Mouse (Mus musculus): ENCODE results near the gene Mrps15. TPM values are rescaled to one million over a fixed set of nuclear protein-coding genes. Genes with fewer than 3 reads are reported as not detected.

Mrps15 gene
- polyA plus RNA-seq (2014; fragmentation: Nextera tagmentation; extraction: Ambion mirVana): 156 and 160 TPM in 2 replicates

DNA sequence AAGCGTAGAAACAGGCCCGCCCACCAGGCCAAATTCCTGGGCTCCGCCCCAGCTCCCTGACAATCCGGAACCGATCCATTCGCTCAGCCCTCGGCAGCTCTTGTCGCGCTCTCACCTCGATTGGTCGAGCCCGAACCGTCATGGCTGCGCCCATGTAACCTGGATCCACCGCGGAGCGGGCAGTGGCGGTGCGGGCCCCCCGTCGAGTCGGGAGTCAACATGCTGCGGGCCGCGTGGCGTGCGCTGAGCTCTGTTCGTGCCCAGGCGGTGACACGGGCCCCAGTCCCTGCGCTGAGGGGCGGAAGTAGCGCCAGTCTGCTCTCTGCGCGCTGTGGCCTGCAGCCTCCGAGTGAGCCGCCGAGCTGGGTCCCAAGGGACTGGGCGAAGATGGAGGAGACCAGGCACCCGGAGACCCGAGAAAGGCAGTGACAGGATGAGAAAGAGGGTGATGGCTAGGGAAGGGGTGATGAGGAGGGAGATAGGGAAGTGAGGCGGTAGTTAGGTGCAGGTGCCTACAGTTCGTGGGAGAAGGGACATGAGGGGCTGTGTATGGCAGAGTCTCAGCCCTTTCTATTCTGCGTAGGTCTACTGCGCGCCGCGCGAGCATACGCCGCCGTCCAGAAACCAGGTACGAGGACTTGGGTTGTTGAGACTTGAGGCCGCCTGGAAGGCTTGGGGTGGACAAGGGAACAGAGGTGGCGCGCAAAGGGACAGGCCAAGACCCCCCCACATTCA, at the start of gene Mrps15:
Gene Mrps15, plus strand, starts transcription at position 75 of the 735 bp plus-strand sequence.
- ATAC-seq (ENCODE audit: insufficient number of reproducible peaks, low FRiP score, low TSS enrichment, low read depth): peak; percentile 85
- under 1% methylated on average over 56 of the region's 56 CpGs for WGBS

GRCm38 (mm10) chr4:125997826-125998225, 48.9 kb upstream of the Mrps15 start:
- Histone ChIP-seq H3K4me1 (ENCODE audit: control insufficient read depth, insufficient read depth, low read length) (no peaks in the 10 kb centered on the region), H3K27ac (replicated peaks; ENCODE audit: low read depth, low read length) (no peak overlapping the region), H3K4me2 (ENCODE audit: low read depth, severe bottlenecking) (no peak overlapping the region), H3K9me3 (ENCODE audit: control insufficient read depth, low read length) (no peaks in the 10 kb centered on the region; the same call in 1 of the 2 replicates), H3K27me3 (ENCODE audit: control insufficient read depth, insufficient read depth, low read length) (no peaks in the 10 kb centered on the region), H3K9ac (ENCODE audit: low read length) (no peak overlapping the region), H3K36me3 (ENCODE audit: control insufficient read depth, insufficient read depth, low read length) (no peaks in the 10 kb centered on the region), H3K4me3 (ENCODE audit: low read depth, low read length) (no peak overlapping the region)
- WGBS: 90% methylated on average over 2 of the region's 2 CpGs
- ATAC-seq (ENCODE audit: insufficient number of reproducible peaks, low FRiP score, low TSS enrichment, low read depth): no peak
- DNase-seq (ENCODE audit: low spot score): no peak

More for the DNA sequence above, at the start of gene Mrps15:
- H3K4me3 ChIP-seq (ENCODE audit: low read depth, low read length): peak within 1 kb of the TSS; percentile 80
- DNase-seq (ENCODE audit: low spot score): peak; percentile 91
- peaks cover 6% of the 10 kb centered on the region; the same call in 1 of the 2 replicates for H3K36me3 ChIP-seq (ENCODE audit: control insufficient read depth, insufficient read depth, low read length)
- H3K4me2 ChIP-seq (ENCODE audit: low read depth, severe bottlenecking): peak within 1 kb of the TSS; percentile 53
- peak within 1 kb of the TSS; percentile 89 for H3K9ac ChIP-seq (ENCODE audit: low read length)
- no peaks in the 10 kb centered on the region for H3K9me3 ChIP-seq (ENCODE audit: control insufficient read depth, low read length)
- 0 out of 2 replicates have a peak, but pooled peaks cover 6% of the 10 kb centered on the region for H3K4me1 ChIP-seq (ENCODE audit: control insufficient read depth, insufficient read depth, low read length)
- no peak within 1 kb of the TSS; the same call in 1 of the 2 replicates for H3K27ac ChIP-seq (replicated peaks; ENCODE audit: low read depth, low read length)
- H3K27me3 ChIP-seq (ENCODE audit: control insufficient read depth, insufficient read depth, low read length): no peaks in the 10 kb centered on the region

DNA sequence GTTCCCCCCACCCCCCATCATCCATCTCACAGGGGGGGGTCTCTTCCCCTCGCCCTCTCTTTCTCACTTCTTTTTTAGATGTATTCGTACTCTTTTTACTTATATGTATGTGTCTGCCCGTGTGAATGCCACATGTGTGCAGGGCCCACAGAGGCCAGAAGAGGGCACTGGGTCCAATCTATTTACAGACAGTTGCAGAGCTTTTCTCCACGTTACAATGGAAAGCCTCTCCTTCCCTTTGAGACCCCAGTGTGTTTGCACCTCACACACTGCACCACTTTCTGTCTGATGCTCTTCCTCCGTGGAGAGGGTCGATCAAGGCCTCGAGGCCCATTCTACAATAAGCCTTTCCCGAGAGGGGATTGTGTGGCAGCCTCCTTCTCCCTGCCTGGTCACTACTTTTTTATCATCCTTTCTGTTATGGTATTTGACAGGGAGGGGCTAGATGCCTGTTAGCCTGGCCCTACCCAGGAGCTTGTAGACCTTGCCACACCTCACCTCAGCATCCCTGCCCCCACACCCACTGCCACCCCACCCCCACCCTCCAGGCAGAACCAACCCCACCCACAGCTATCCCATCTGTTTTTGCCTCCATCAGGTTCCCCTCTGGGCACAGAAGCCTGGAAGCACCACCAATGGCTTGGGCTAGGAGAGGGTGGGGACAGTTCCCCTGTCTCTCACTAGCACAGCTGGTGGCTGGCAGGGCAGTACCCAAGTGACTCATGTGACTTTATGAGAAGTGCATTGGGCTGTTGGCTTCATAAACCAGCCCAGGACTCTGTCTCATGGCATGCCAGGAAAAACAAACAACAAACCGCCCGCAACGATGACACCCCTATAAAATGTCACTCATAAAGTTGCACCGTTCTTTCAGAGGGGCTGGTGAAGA, 45.2 kb upstream of the Mrps15 start:
- no peaks in the 10 kb centered on the region; the same call in 1 of the 2 replicates for H3K9me3 ChIP-seq (ENCODE audit: control insufficient read depth, low read length)
- no peak overlapping the region for H3K4me2 ChIP-seq (ENCODE audit: low read depth, severe bottlenecking)
- H3K36me3 ChIP-seq (ENCODE audit: control insufficient read depth, insufficient read depth, low read length): no peaks in the 10 kb centered on the region
- no peak overlapping the region for H3K4me3 ChIP-seq (ENCODE audit: low read depth, low read length)
- ATAC-seq (ENCODE audit: insufficient number of reproducible peaks, low FRiP score, low TSS enrichment, low read depth) (no peak), DNase-seq (ENCODE audit: low spot score) (no peak)
- 79% methylated on average over 12 of the region's 12 CpGs for WGBS
- no peak overlapping the region for H3K27ac ChIP-seq (replicated peaks; ENCODE audit: low read depth, low read length)
- H3K4me1 ChIP-seq (ENCODE audit: control insufficient read depth, insufficient read depth, low read length): no peaks in the 10 kb centered on the region
- H3K27me3 ChIP-seq (ENCODE audit: control insufficient read depth, insufficient read depth, low read length): no peaks in the 10 kb centered on the region
- H3K9ac ChIP-seq (ENCODE audit: low read length): no peak overlapping the region

- H3K4me3 ChIP-seq (ENCODE audit: low read depth, low read length): no peak overlapping the region
- no peaks in the 10 kb centered on the region for H3K9me3 ChIP-seq (ENCODE audit: control insufficient read depth, low read length)
- no peaks in the 10 kb centered on the region for H3K4me1 ChIP-seq (ENCODE audit: control insufficient read depth, insufficient read depth, low read length)
- 81% methylated on average over 7 of the region's 7 CpGs for WGBS
- H3K9ac ChIP-seq (ENCODE audit: low read length): no peak overlapping the region
- H3K36me3 ChIP-seq (ENCODE audit: control insufficient read depth, insufficient read depth, low read length): no peaks in the 10 kb centered on the region
- H3K27me3 ChIP-seq (ENCODE audit: control insufficient read depth, insufficient read depth, low read length): no peaks in the 10 kb centered on the region
- ATAC-seq (ENCODE audit: insufficient number of reproducible peaks, low FRiP score, low TSS enrichment, low read depth): no peak
- no peak for DNase-seq (ENCODE audit: low spot score)
- no peak overlapping the region for H3K27ac ChIP-seq (replicated peaks; ENCODE audit: low read depth, low read length)
- H3K4me2 ChIP-seq (ENCODE audit: low read depth, severe bottlenecking): no peak overlapping the region
Measured at GRCm38 (mm10) chr4:126017676-126018332, 28.9 kb upstream of the Mrps15 start.

DNA sequence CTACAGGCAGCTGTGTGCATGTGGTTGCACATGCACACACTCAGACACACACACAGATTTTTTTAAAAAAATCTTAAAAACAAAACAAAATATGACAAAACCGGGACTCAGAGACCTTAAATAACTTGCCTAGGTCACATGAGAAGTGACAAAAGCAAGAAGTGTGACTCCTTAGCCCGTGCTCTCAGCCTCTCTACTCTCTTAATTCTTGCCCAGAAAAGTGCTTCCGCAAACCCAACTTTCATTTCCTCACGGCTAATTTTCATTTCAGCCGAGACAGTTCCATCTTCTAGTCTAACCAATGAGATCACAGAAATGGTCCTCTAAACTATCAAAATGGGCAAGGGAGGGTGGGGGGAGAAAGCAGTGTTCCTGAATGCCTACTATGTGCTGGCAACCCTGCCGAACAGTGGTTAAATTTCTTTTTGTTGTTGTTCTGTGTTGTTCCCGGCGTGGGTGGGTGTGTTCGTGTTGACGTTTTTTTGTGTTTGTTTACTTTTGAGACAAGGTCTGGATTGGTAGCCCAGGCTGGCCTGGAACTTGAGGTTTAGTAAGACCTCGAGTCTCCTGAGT, 27.7 kb upstream of the Mrps15 start:
- no peak overlapping the region for H3K4me2 ChIP-seq (ENCODE audit: low read depth, severe bottlenecking)
- H3K27me3 ChIP-seq (ENCODE audit: control insufficient read depth, insufficient read depth, low read length): no peaks in the 10 kb centered on the region
- no peak overlapping the region for H3K27ac ChIP-seq (replicated peaks; ENCODE audit: low read depth, low read length)
- no peak for DNase-seq (ENCODE audit: low spot score)
- no peak for ATAC-seq (ENCODE audit: insufficient number of reproducible peaks, low FRiP score, low TSS enrichment, low read depth)
- no peak overlapping the region for H3K9ac ChIP-seq (ENCODE audit: low read length)
- 79% methylated on average over 11 of the region's 11 CpGs for WGBS
- no peaks in the 10 kb centered on the region for H3K9me3 ChIP-seq (ENCODE audit: control insufficient read depth, low read length)
- no peaks in the 10 kb centered on the region for H3K4me1 ChIP-seq (ENCODE audit: control insufficient read depth, insufficient read depth, low read length)
- H3K4me3 ChIP-seq (ENCODE audit: low read depth, low read length): no peak overlapping the region
- no peaks in the 10 kb centered on the region for H3K36me3 ChIP-seq (ENCODE audit: control insufficient read depth, insufficient read depth, low read length)

- H3K4me2 ChIP-seq (ENCODE audit: low read depth, severe bottlenecking): no peak within 1 kb of the TSS
- no peak within 1 kb of the TSS for H3K9ac ChIP-seq (ENCODE audit: low read length)
- H3K4me3 ChIP-seq (ENCODE audit: low read depth, low read length): no peak within 1 kb of the TSS
- no peaks in the 10 kb centered on the region for H3K36me3 ChIP-seq (ENCODE audit: control insufficient read depth, insufficient read depth, low read length)
- ATAC-seq (ENCODE audit: insufficient number of reproducible peaks, low FRiP score, low TSS enrichment, low read depth) (no peak), DNase-seq (ENCODE audit: low spot score) (no peak)
- no peaks in the 10 kb centered on the region for H3K4me1 ChIP-seq (ENCODE audit: control insufficient read depth, insufficient read depth, low read length)
- H3K27ac ChIP-seq (replicated peaks; ENCODE audit: low read depth, low read length): no peak within 1 kb of the TSS
- 0 out of 2 replicates have a peak, but pooled peaks cover 2% of the 10 kb centered on the region for H3K27me3 ChIP-seq (ENCODE audit: control insufficient read depth, insufficient read depth, low read length)
- H3K9me3 ChIP-seq (ENCODE audit: control insufficient read depth, low read length): no peaks in the 10 kb centered on the region
- WGBS: 51% methylated on average over 16 of the region's 16 CpGs
Measured at GRCm38 (mm10) chr4:126024303-126024900, 22.3 kb upstream of the Mrps15 start, which contains the start of gene Csf3r. Csf3r (plus strand) TSS chr4:126024550.

GRCm38 (mm10) chr4:126025801-126026200, 20.9 kb upstream of the Mrps15 start:
- Histone ChIP-seq H3K27me3 (ENCODE audit: control insufficient read depth, insufficient read depth, low read length) (0 out of 2 replicates have a peak, but pooled peaks cover 2% of the 10 kb centered on the region), H3K27ac (replicated peaks; ENCODE audit: low read depth, low read length) (no peak overlapping the region), H3K4me1 (ENCODE audit: control insufficient read depth, insufficient read depth, low read length) (no peaks in the 10 kb centered on the region), H3K36me3 (ENCODE audit: control insufficient read depth, insufficient read depth, low read length) (no peaks in the 10 kb centered on the region), H3K4me2 (ENCODE audit: low read depth, severe bottlenecking) (no peak overlapping the region), H3K9me3 (ENCODE audit: control insufficient read depth, low read length) (no peaks in the 10 kb centered on the region), H3K9ac (ENCODE audit: low read length) (no peak overlapping the region), H3K4me3 (ENCODE audit: low read depth, low read length) (no peak overlapping the region)
- DNase-seq (ENCODE audit: low spot score): no peak
- ATAC-seq (ENCODE audit: insufficient number of reproducible peaks, low FRiP score, low TSS enrichment, low read depth): no peak
- WGBS: 82% methylated on average over 5 of the region's 5 CpGs

All from limb, embryonic 11.5 days (tissue).